Mouse (Mus musculus) E14TG2a.4 (cell line): ENCODE measurements around the gene Vps51.

Experiments used
- CTCF ChIP-seq: conservative IDR thresholded peaks from 2 replicates; pipeline ENCODE4 v1.5.1; 2014; ENCODE audit warnings: low read length
- POU5F1 ChIP-seq: IDR thresholded peaks from 2 replicates; pipeline ENCODE4 v1.6.1; 2014; ENCODE audit warnings: low read length, borderline replicate concordance

- TF ChIP-seq CTCF (no peak), POU5F1 (no peak)
Measured at GRCm38 (mm10) chr19:6068951-6069350, 8.1 kb downstream of the Vps51 start.
